In the genomic region with DNA sequence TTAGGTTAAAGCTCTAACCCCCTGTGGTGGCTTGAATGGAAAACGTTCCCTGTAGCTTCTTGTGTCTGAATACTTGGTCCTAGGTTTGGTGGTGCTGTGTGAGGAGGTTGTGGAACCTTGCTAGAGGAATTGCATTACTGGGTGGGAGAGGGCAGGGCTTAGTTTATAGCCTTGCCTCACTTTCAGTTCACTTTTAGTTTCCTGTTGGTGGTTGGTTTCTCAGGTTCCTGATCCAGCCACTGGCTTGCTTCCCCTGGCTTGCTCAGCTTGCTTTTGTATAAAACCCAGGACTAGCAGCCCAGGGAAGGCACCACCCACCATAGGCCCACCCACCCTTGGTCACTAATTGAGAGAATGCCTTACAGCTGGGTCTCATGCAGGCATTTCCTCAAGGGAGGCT, we compare ENCODE assay signal across 24 mouse cellular contexts.
DNase-seq lines count a peak whose midpoint lies in the region; ATAC-seq and TF ChIP-seq lines count a peak whose summit lies in the region.
"Had no signal": no experiment of that assay in that cellular context is flagged by ENCODE, and none has a peak within 500 bp of the region (broad histone marks: within the 10 kb centered on the region; RNA-seq: fewer than 3 reads in every experiment).

No protein-coding gene starts in this region.

- 64% methylated on average over 1 of the region's 1 CpGs for WGBS in hindbrain, postnatal 0 days

- no peak overlapping the region for H3K4me3 ChIP-seq in CH12.LX (replicated peaks in 1 of 3; ENCODE audit: low read depth in 2 of 3, low read length in 2 of 3, poor library complexity in 1 of 3)
- H3K4me3 ChIP-seq in hindbrain, postnatal 0 days (ENCODE audit: low read length): no peak overlapping the region
- H3K4me3 ChIP-seq: embryonic facial prominence, embryonic 15.5 days; erythroblast, embryonic 14.5 days; forebrain, embryonic 10.5 days; heart, adult 2 months; heart, embryonic 12.5 days; hindbrain, embryonic 15.5 days had no signal

- dilution Hi-C loops in CH12.LX (cut with MboI; ENCODE audit: extremely low pct_ligation_motif_present, extremely low pct_unique_long_range_greater_than_20kb, low sequenced_read_pairs): no loop called here

- no peak for TF ChIP-seq POLR2A in CH12.LX (IDR thresholded peaks at IDR 0.05; ENCODE audit: low read depth, low read length)

- H3K9me3 ChIP-seq in CH12.LX (replicated peaks; ENCODE audit: low read length): peaks cover 7% of the 10 kb centered on the region
- no peaks in the 10 kb centered on the region for H3K9me3 ChIP-seq in hindbrain, postnatal 0 days (ENCODE audit: low read length)
- H3K9me3 ChIP-seq: embryonic facial prominence, embryonic 15.5 days had no signal

- peak; percentile 36 for DNase-seq in lung, postnatal 36 days
- no peak for DNase-seq in lung, postnatal 10 days
- DNase-seq in CH12.LX (ENCODE audit: extremely low read depth): peak; percentile 24
- DNase-seq in hindbrain, postnatal 0 days (ENCODE audit: low spot score): no peak
- DNase-seq: adrenal gland, postnatal 25 days; B cell, adult 2 months; cerebellum, adult 18-20 months; cerebellum, adult 9-11 months; embryo, embryonic 11 days; gastrocnemius, postnatal 36 days; heart, adult 2 months; heart, postnatal 36 days had no signal

- no peaks in the 10 kb centered on the region for H3K36me3 ChIP-seq in CH12.LX (replicated peaks in 1 of 2; ENCODE audit: control insufficient read depth in 1 of 2, insufficient read depth in 1 of 2, low read length in 1 of 2)
- H3K36me3 ChIP-seq in hindbrain, postnatal 0 days (ENCODE audit: insufficient read depth, low read length): no peaks in the 10 kb centered on the region
- H3K36me3 ChIP-seq: embryonic facial prominence, embryonic 15.5 days; forebrain, embryonic 10.5 days; hindbrain, embryonic 15.5 days had no signal

- H3K27ac ChIP-seq in CH12.LX (ENCODE audit: insufficient read depth, low read depth): no peak overlapping the region
- no peak overlapping the region for H3K27ac ChIP-seq in hindbrain, postnatal 0 days
- H3K27ac ChIP-seq: embryonic facial prominence, embryonic 15.5 days; forebrain, embryonic 10.5 days; heart, adult 2 months; hindbrain, embryonic 15.5 days had no signal

- TF ChIP-seq RAD21 in CH12.LX (IDR thresholded peaks at IDR 0.05; ENCODE audit: low read depth, low read length): no peak

- no peak overlapping the region for H3K9ac ChIP-seq in CH12.LX (ENCODE audit: insufficient read depth, low read depth)
- H3K9ac ChIP-seq in hindbrain, postnatal 0 days (replicated peaks; ENCODE audit: low read length): no peak overlapping the region
- H3K9ac ChIP-seq: embryonic facial prominence, embryonic 15.5 days; heart, embryonic 12.5 days; hindbrain, embryonic 15.5 days had no signal

- in situ Hi-C loops in CH12.LX (cut with MboI; ENCODE audit: low pct_ligation_motif_present, low pct_unique_long_range_greater_than_20kb, low sequenced_read_pairs): no loop called here

- no peaks in the 10 kb centered on the region for H3K79me2 ChIP-seq in CH12.LX (replicated peaks; ENCODE audit: control insufficient read depth, extremely low read depth, insufficient read depth, poor library complexity, severe bottlenecking)

- no peak overlapping the region for H3K4me2 ChIP-seq in CH12.LX (ENCODE audit: insufficient read depth, low read depth, poor library complexity, severe bottlenecking)
- no peak overlapping the region for H3K4me2 ChIP-seq in hindbrain, postnatal 0 days (ENCODE audit: low read depth, low read length)
- H3K4me2 ChIP-seq: embryonic facial prominence, embryonic 15.5 days; heart, embryonic 12.5 days; hindbrain, embryonic 15.5 days had no signal

- peaks cover 0 to 11% of the 10 kb centered on the region in 2 experiments; a peak in 1 of 4 replicates for H3K4me1 ChIP-seq in CH12.LX (ENCODE audit: control insufficient read depth in 1 of 2, insufficient read depth in 2 of 2)
- H3K4me1 ChIP-seq in hindbrain, postnatal 0 days (ENCODE audit: insufficient read depth, low read length): no peaks in the 10 kb centered on the region
- H3K4me1 ChIP-seq: embryonic facial prominence, embryonic 15.5 days; forebrain, embryonic 10.5 days; heart, embryonic 12.5 days; hindbrain, embryonic 15.5 days had no signal

- peak; percentile 100 for ATAC-seq in granulocyte monocyte progenitor cell, adult 5-6 weeks (replicated peaks; ENCODE audit: poor library complexity, severe bottlenecking)
- ATAC-seq in monocyte, adult 5-6 weeks (replicated peaks; ENCODE audit: insufficient number of reproducible peaks, low FRiP score, low TSS enrichment, poor library complexity, severe bottlenecking): peak; percentile 56; the same call in 1 of the 2 replicates
- ATAC-seq in hindbrain, postnatal 0 days: no peak
- ATAC-seq in CD4-positive, CD25-positive, alpha-beta regulatory T cell, adult 4 months: no peak
- ATAC-seq: activated CD4-positive, CD25-positive, alpha-beta regulatory T cell, adult 4 months; forebrain, embryonic 14.5 days; inflammation-experienced regulatory T-cells, adult 6 months; Patski had no signal

- TF ChIP-seq EP300 in CH12.LX (IDR thresholded peaks at IDR 0.05; ENCODE audit: low read length): no peak

- TF ChIP-seq CTCF in CH12.LX (conservative IDR thresholded peaks at IDR 0.05 in 1 of 2, IDR thresholded peaks at IDR 0.05 in 1 of 2; ENCODE audit: low read depth in 2 of 2, low read length in 2 of 2): no peak
- no peak for TF ChIP-seq CTCF in hindbrain, postnatal 0 days (IDR thresholded peaks at IDR 0.05; ENCODE audit: low read depth)

- no peaks in the 10 kb centered on the region for H3K27me3 ChIP-seq in CH12.LX (replicated peaks)
- no peaks in the 10 kb centered on the region for H3K27me3 ChIP-seq in hindbrain, postnatal 0 days (ENCODE audit: insufficient read depth, low read length)
- H3K27me3 ChIP-seq: embryonic facial prominence, embryonic 15.5 days; heart, embryonic 12.5 days; hindbrain, embryonic 15.5 days; Patski had no signal

TF ChIP-seq in CH12.LX, 34 proteins besides CTCF, POLR2A, EP300 and RAD21:
- no peak for TF ChIP-seq ETS1 (conservative IDR thresholded peaks at IDR 0.05; ENCODE audit: low read depth, low read length)
- no peak for TF ChIP-seq UBTF (IDR thresholded peaks at IDR 0.05; ENCODE audit: low read depth, low read length)
- TF ChIP-seq CHD1 (IDR thresholded peaks at IDR 0.05; ENCODE audit: low read depth, low read length): no peak

Comparison
In these comparisons a context has a peak if more than half of its experiments do, and no peak if none do; other contexts are left out.
1. DNase-seq: peak in lung, postnatal 36 days (single experiment) and CH12.LX (single experiment); none in lung, postnatal 10 days (single experiment) and hindbrain, postnatal 0 days (single experiment).
2. ATAC-seq: peak in granulocyte monocyte progenitor cell, adult 5-6 weeks (single experiment) and monocyte, adult 5-6 weeks (single experiment); none in hindbrain, postnatal 0 days (single experiment) and CD4-positive, CD25-positive, alpha-beta regulatory T cell, adult 4 months (single experiment).